Mouse (Mus musculus) lung, postnatal 10 days (tissue): ENCODE measurements around the gene Bmp3.

Experiments
- DNase-seq: peaks from one replicate; pipeline ENCODE4 v3.0.0; 2021

Gene Bmp3

DNA sequence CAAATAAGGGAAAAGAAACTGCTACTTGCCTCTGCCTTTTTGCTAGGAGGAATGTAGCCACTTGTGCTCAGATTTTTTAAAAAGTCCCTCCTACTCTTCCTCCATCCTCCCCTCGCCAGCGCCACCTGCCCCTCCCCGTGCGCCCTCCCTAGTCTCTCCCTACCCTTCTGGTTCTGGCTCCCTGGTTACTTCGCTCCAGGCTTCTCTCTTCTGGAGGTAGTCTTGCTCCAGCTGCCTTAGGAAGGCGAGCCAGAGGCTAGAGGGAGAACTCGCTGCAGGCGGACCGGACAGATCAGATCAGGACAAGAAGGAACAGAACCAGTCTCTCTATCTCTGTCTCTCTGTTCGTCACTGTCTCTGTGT lies at the start of gene Bmp3:
Gene Bmp3, plus strand, starts transcription at position 152 of the 363 bp plus-strand sequence.
- DNase-seq: peak; percentile 47

DNA sequence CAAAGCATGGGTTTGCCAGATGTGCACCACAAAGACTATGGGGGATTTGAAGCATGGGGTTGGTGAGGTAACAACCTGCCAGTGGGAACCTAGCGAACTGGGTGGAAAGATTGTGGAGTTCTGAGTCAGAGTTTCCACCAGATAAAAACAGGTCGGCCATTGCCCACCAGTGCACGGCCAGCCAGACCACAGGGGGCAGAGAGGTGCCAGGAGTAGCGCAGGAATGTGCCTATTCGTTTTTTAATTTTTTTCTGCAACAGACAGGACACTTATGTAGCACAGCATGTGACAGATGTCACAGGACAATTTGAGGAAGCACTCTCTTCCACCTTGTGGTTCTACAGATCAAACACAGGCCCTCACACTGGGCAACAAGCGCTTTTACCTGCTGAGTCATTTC lies 49.5 kb upstream of the Bmp3 start:
- no peak for DNase-seq

DNA sequence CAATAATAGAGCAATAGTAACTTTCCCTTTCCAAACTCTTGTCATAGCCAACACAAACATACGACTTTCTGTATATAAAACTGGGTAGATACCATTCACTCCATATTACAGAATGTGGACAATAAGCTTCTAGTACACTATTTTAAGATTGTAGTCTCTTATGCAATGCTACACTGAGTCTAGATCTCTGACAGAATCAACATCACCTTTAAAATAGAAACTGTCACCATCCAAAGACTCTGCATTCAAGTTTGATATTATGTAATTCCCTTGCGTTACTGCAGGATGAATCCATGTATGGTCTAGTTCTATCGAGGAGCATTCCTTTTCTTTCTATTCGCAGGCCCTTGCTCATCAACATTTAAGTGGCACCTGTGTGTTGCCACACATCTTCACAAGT lies 47.7 kb upstream of the Bmp3 start:
- DNase-seq: no peak

DNA sequence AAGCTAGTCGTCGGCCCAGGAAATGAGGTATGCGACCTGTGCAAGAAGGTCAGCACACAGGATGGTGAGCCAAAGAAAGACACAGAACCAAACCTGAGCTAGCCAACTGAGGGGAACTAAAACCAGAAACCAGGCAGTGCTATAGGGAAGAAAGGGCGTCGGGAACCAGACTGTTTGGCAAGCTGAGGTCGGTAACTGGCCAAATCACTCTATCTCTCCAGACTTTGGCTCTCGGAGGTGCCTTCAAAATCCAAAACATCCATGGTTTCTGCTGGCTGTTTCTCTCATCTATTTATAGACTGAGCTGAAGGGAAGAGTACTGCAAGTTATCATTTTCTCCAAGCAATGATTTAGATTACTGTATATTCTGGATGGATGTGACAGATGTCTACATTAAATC lies 47.2 kb upstream of the Bmp3 start:
- peak; percentile 51 for DNase-seq

DNA sequence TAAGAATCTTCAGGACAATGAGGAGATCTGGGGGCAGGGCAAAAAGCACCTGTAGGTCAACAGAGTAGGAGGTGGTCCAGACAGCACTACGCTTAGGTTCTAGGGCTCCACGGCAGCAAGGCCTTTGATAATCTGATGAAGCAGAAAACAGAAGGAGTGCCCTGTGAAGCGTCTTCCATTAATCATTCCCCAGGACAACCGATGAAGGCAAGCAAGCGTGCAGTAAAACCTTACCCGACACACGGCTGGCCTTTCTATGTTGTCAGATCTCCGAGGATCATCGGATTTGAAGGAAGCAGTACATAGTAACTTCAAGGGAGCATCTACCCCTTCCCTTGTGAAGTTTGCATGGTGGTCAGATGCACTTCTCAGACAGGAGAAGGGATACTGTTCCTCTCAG lies 46.3 kb upstream of the Bmp3 start:
- DNase-seq: no peak

DNA sequence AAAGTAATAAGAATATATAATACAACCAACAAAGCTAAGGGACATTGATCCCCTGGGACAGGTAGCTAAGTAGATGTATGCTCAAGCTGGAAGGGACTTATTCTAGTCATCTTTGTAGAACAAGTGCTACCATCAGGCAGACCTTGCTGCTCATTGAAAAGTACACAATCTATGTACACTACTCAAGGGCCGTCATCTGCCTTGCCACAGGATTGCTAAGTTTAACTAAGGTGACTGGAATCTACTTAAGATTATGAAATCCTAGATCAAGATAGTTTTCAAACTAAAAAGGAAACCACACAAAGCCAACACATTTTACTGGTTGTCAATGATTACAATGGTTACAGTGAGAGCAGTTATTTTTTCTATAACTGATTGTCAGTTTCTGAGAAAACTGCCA lies 41.8 kb upstream of the Bmp3 start:
- peak; percentile 7 for DNase-seq

DNA sequence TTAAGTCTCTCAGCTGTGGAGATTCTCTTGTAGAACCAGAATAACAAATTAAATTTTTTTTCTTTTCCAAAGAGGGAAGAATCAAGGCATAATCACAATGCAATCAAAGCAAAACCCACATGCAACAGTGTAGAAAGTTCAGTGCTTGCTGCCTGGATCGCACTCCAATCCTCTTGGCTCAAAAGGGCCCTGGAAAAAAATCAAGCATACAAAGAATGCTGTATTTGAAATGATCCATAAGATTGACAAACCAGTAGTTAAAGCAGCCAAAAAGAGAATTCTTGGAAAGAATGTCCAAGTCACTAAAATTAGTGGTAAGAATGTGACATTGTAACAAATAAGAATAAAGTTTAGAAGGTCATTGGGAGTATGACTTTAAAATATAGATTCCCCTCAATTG lies 38.9 kb upstream of the Bmp3 start:
- no peak for DNase-seq

DNA sequence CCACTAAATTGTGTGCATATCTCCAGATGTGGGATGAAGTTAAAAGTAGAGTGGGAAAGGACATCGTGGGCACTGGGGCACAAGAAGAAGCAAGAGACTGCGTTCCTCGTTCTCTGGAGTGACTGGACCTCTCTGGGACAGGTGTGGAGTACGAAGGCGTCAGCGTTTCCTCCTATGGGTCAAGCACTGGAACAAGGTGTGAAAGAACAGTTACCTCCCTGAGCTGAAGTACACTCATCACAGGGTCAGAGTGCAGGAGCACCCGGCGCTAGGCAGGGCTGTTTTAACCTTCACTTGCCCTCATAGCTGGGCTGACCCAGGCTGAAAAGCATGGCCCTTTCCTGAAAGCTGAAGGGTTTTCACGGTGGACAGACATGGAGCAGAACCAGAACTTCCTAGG lies 20.5 kb upstream of the Bmp3 start:
- DNase-seq: no peak

DNA sequence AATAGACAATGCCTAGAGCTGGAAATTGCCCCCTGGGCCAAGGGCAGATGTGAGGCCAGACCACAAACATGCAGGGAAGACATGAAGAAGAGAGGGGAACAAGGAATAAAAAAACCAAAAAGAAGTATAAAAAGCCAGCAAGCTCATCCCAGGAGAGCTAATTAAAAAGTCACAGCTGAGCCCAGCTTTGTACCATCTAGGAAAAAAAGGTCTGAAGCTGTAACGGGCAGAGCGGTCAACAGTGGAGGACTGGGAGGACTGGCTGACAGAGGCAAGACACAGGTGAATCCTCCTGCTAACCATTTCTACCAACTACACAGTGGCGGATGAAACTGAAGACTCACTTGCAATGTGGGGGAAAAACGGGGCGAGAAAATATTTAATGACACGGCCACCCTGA lies 19.9 kb upstream of the Bmp3 start:
- no peak for DNase-seq

DNA sequence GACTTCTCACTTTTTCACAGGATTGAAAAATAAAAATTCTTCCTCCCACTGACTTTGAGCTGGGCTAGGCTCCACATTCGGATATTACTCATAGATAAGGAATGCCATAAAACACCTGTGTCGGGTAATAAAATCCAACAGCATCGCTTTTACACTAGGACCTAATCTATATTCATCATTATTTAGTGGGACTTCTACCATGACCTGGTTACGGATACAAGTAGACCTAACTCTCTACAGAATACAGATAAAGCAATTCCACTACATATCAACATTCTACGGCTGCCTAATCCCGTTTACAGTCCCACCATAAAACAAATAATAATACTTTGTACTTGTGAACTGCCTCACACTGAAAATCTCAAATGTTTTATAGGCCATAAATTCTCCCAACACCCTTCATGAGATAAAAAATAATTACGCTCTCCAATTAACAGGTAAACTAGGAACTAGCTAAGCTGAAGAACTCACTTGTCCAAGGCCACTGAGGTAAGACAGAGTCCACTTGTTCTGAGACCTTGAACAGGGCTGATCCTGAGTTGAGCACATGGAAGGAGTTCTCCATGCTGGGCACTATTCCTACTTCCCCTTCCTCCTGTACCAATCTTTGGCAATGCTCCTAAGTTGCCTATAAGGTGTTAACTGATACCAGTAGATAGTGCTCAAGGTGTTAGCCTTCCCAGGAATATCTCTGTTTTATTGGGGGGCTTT lies 11.5 kb upstream of the Bmp3 start:
- no peak for DNase-seq

DNA sequence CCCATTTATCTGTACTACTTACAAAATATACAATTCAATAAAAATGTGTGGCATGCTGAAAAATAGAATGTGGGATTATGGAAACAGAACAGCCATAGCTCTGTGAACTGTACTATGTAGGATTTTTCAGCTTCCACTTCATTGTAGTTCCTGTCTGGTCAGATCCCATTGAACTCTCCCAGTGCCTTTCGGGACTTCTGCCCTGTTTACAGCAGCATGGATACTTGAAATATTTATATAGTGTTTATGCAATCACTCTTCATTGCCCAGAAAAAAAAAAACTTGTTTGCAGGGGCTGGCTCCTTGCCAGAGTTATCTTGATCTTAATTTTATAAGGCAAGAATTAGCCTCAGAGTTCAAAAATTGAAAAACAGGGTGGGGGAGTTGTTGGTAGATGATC lies 9.6 kb upstream of the Bmp3 start:
- DNase-seq: peak; percentile 28

DNA sequence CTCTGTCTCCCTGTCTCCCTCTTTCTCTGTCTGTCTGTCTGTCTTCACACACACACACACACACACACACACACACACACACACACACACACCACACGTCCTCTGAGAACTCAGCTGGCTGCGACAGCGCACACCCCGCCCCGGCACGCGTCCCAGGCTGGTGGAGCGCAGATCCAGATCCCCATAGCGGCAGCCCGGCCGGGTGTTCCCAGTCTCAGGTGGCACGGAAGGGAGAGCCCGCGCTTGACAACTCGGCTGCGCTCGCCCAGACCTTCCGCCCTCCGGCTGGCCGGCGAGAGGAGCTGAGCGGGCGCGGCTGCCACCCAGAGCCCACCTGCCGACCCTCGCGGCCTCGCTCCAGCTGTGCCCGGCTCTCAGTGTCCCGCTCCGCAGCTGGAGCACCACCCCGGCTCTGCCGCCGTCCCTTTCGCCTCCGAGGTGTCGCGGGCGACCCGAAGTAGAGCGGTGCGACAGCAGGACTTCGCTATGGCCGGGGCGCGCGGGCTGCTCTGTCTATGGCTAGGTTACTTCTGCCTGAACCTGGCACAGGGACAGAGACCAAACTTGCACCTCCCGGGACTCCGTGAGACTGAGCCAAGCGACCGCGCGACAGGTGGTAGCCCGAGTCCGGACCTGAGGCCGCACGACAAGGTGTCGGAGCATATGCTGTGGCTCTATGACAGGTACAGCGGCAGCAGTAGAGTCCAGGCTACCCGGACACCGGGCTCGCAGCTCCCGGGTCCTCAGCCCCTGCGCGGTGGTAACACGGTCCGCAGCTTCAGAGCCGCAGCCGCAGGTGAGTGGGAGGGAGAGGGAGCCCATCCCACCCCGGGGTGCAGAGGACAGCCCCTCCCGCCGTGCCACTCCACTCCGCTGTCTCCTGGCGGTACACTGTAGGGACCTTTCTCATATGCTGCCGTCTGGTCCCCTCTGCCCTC lies 681 bp downstream of the Bmp3 start:
- peak; percentile 56 for DNase-seq

DNA sequence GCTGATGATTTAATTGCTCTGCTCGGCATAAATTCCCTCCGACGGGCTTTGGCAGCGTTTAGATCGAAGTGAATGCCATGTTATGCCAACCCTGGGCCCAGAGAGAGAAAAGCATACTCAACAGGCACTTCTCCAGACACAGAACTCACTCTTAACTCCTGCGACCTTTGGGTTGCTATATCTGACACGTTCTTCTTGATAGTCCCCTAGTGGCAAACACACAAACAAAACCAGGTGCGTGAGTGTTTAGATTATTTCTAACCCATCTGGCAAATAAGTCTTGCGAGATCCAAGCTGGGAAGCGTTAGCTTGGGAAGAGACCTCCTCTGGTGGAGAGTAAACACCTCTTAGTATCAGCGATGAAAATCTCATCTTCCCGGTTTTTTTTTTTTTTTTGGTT lies 1.5 kb downstream of the Bmp3 start:
- no peak for DNase-seq

DNA sequence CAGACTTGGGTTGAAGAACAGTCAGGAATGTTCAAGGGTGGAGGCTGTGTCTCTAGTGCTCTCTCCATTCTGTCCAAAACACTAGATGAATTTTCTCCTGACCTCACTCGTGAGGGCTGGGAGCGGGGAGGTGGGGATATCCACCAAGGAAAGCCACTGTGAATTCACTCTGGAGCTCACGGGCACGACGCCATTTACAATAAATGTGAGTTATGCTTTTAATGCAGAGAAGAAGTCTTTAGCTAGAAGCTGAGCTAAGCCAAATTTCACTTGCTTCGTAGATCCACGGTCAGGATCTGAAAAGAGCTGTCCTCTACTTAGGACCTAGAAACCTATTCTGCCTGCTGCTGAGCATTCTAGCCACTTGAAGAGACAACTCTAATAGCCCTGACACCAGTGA lies 2.1 kb downstream of the Bmp3 start:
- no peak for DNase-seq

DNA sequence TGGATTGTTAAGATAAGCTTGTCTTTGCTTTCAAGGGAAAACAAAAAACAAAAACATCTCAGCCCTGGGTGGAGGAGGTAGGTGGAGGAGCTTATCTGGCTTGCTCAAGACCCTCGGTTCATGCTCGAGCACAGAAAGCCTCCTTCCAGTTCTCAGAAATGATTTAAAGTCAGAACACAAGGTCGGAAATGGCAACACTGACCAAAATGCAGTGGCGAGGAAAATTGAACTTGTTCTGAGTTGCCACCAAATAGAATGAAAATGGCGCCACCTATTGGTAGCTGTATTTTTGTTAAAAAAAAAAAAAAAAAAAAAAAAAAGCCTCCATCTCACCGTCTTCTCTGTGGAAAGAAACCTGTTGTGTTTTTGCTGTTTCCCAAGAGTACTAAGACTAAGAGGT lies 9.7 kb downstream of the Bmp3 start:
- peak; percentile 50 for DNase-seq

DNA sequence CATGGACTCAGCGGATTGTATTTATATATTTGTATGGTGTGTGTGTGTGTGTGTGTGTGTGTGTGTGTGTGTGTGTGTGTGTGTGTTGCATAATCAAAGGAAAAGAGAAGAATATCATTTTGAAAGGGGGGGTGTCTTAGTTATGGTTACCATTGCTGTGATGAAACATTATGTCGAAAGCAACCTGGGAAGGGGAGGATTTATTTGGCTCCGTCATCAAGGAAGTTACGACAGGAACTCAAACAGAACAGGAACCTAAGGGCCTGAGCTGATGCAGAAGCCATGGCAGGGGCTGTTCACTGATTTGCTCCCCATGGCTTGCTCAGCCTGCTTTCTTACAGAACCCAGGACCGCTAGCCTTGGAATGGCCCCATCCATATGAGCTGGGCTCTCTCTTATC lies 10.9 kb downstream of the Bmp3 start:
- DNase-seq: no peak

DNA sequence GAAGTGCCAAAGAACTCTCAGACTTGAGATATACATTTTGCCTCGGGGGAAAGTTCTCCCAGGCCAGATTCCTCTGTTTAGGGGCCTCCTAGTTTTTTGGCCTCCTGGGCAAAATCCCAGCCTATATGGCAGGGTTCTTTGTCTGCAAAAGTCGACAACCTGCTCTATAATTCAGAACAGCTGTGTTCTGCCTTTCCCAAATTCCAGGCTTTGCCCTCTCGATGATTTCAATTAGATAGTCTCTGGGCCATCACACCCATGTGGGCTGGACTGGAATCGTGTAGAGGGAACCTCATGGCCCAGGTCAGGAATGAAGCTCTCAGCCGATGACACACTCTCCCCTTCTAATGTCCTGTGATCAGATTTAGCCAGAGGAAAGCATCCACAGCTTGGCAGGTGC lies 21.8 kb downstream of the Bmp3 start:
- DNase-seq: no peak

DNA sequence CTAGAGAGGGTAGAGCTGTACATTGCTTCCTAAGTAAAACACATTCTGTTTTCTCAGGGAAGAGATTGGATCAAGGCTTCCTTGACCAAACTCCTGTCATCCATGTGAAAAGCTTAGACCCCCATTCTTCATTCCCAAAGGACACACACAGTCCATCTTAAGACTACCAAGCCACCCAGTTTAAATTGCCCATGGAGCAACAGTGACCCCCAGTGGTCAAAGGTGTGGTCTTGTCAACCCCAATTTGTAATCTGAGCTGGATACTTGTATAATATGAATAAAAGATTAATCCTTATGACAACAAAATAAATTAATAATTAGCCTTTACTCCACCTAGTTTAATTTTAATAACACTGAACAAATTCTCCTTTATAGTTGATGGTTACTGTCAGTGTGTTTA lies 24.7 kb downstream of the Bmp3 start:
- DNase-seq: peak; percentile 75

DNA sequence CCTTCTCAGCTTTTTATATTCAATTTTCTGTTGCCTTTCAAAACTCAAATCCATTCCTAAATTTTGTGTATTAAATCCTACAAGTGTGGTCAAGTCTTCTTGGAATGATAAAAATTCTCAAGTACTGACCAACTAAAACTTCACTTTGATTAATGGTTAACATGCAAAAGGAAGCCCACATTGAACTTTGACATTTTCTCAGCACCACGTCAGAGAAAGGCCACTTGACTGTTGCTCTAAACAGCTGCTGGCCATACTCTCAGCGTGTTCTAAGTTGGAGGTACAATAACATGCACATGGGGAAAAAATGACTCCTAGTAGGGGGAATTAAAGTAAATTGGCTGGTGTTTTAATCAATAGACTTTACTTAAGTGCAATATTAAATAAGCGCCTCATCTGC lies 27.9 kb downstream of the Bmp3 start:
- DNase-seq: no peak

DNA sequence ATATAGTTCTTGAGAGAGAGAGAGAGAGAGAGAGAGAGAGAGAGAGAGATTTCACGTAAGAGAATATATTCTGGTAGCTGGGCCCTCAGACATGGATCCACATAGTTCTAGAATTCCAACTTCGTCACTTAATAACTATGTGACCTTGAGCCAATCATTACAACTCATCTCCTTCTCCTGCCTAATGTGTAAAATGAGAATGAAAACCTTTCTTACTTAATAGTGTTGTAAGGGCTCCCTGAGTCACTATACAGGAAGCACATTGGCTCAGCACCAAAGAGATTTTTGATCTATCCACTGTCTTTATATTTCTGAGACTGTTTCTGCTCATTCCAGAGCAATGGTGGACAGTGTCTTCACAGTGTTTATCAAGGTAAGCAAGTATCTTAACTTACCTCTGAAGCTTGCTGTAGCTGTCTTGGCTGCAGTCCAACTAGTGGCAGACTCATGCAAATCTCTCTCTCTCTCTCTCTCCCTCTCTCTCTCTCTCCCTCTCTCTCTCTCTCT lies 36.4 kb downstream of the Bmp3 start:
- no peak for DNase-seq

DNA sequence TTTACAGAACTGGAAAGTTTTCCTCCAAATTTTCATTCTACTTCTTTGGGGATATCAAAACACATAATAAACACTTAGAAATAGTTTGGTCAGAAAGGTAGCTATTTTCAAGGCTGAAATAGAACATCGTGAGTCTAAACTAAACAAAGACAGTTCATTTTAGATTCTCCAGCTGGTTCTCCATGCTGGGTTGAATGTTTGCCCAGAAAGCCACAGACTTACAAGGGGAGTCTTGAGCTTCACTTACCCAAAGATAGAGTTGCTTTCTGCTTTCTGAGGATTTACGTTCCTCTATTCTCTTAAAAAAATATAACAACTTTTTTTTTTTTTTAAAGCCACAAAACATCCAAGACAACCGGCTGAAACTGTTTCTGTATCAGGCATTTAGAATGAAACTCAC lies 40.1 kb downstream of the Bmp3 start:
- no peak for DNase-seq

DNA sequence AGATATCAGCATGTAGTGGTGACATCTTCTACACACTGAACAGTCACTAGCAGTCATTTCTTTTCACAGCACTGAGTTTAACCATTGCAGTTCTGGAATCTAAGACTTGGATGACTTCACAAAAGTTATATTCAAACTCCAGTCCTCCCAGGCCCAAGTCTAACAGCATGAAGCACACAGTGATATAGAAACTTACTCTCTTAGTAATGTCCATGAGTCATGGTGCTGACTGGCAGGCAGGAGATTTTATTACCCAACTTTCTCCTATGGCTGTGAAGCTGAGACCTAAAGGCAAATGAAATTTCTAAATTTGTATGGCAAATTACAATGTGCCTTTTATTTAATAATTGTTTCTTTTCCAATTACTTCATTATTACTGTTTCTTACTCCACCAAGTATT lies 43.7 kb downstream of the Bmp3 start:
- DNase-seq: no peak

DNA sequence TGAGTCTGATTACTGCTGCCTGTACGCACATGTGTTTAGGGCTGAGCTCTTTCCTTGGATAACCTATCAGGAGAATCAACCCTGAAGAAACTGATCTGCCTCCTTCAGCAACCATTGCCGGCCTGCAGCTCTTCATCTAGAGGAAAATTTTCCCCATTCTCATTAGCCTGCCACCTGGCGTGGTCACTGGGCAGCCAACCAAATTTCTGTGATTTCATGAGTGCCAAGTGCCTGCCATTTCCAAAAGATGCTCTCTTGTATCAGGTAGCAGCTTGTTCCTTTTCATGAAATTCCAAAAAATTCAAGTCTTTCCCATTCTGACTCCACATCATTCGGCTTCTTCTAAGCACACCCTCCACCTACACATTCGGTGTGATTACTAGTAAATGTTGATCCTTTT lies 46.7 kb downstream of the Bmp3 start:
- no peak for DNase-seq

DNA sequence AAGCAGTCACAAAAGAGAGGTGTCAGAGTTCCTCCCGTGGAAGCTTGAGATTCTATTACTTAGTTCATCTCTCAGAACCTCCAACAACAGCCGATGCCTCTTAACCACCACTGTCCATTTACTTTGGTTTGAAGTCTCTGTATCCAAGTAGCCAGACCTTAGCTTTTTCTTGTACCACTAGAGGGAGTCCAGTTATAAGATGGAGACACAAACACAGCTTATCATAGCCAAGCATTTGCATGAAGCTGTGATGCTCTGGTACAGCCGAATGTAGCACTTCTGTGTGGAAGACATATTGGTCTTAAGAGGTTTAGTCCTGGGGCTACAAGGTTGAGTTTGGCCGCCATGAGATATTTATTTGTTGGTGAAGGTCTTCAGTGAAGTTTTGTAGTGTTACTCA lies 48.1 kb downstream of the Bmp3 start:
- peak; percentile 22 for DNase-seq
